Mouse (Mus musculus) kidney, adult 2 months (tissue): ENCODE measurements at regions not wholly inside any gene's neighbourhood (a gene's known extent, or its start where the extent isn't known, plus 50 kb on each side); places are given as distances from the start of the nearest gene placed in this dataset.

Source experiments
- DNase-seq: peaks from one replicate; pipeline ENCODE4 v3.0.0; 2021
- H3K27ac ChIP-seq: fragments of 200-500 bp; 2 replicates; pipeline ENCODE4 v1.5.1; 2012; ENCODE audit warnings: low read depth, low read length, control low read depth, inconsistent platforms; ENCODE audit not compliant: insufficient read depth
- H3K27me3 ChIP-seq: fragments of 200-500 bp; replicated peaks from 2 replicates; pipeline ENCODE4 v1.6.1; 2012; ENCODE audit warnings: mild to moderate bottlenecking, moderate library complexity, low read length, inconsistent platforms; ENCODE audit not compliant: control insufficient read depth, insufficient read depth
- H3K36me3 ChIP-seq: fragments of 200-500 bp; 2 replicates; pipeline ENCODE4 v1.6.1; 2012; ENCODE audit warnings: mild to moderate bottlenecking, moderate library complexity, low read length, inconsistent platforms; ENCODE audit not compliant: control insufficient read depth, insufficient read depth
- H3K4me1 ChIP-seq: fragments of 200-500 bp; 2 replicates; pipeline ENCODE4 v1.6.1; 2011; ENCODE audit warnings: low read length; ENCODE audit not compliant: control insufficient read depth, insufficient read depth
- H3K4me3 ChIP-seq: fragments of 200-500 bp; 2 replicates; pipeline ENCODE4 v1.5.1; 2011; ENCODE audit warnings: mild to moderate bottlenecking, low read depth, low read length, control low read depth; ENCODE audit not compliant: insufficient read depth
- CTCF ChIP-seq: fragments of 200-500 bp; conservative IDR thresholded peaks from 2 replicates; pipeline ENCODE4 v1.5.1; 2011; ENCODE audit warnings: low read depth, mild to moderate bottlenecking, control low read depth, low read length, moderate library complexity, mixed read lengths; ENCODE audit not compliant: insufficient read depth, insufficient read length
- POLR2A ChIP-seq: fragments of 200-500 bp; IDR thresholded peaks from one replicate; pipeline ENCODE4 v1.6.1; 2011; ENCODE audit warnings: low read depth, low read length, control low read depth
- WGBS: fragments of 180-500 bp; shearing (Covaris S2); methylation state at CpG from one replicate; pipeline ENCODE4 v1.1.7; 2018; 5-methylcytosine and 5-hydroxymethylcytosine counted together

DNA sequence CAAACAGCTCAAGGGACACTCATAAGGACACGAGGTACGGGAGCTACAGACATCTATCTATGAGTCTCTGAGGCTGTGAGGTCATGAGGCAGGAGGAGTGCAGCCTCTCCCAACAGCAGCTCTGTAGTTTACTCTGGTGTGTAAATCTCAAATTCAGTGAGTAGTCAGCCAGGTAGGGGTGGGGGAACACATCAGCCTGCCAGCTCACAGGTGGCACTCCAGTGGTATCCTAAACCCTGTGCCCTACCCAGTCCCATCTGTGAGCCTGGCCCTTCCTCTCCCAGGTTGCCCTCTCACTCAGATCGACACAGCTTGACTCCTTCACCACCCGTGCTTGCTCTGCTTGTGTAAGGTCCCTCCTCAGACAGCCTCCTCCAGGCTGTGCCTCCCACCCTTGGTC lies 202.2 kb downstream of the Sipa1l2 start:
- no peaks in the 10 kb centered on the region for H3K4me1 ChIP-seq
- no peak for DNase-seq
- WGBS: 90% methylated on average over 4 of the region's 4 CpGs
- no peaks in the 10 kb centered on the region for H3K27me3 ChIP-seq
- no peaks in the 10 kb centered on the region for H3K36me3 ChIP-seq
- TF ChIP-seq CTCF (no peak), POLR2A (no peak)
- H3K27ac ChIP-seq: no peak overlapping the region
- no peak overlapping the region for H3K4me3 ChIP-seq

GRCm38 (mm10) chr8:125365004-125365403 lies 204.6 kb downstream of the Sipa1l2 start:
- WGBS: 93% methylated on average over 5 of the region's 5 CpGs
- Histone ChIP-seq H3K4me3 (no peak overlapping the region), H3K27me3 (no peaks in the 10 kb centered on the region), H3K36me3 (no peaks in the 10 kb centered on the region), H3K4me1 (no peaks in the 10 kb centered on the region), H3K27ac (no peak overlapping the region)
- TF ChIP-seq CTCF (no peak), POLR2A (no peak)
- no peak for DNase-seq

GRCm38 (mm10) chr8:125359456-125359855 lies 210.2 kb downstream of the Sipa1l2 start:
- Histone ChIP-seq H3K36me3 (no peaks in the 10 kb centered on the region), H3K27ac (no peak overlapping the region), H3K27me3 (no peaks in the 10 kb centered on the region), H3K4me1 (no peaks in the 10 kb centered on the region), H3K4me3 (no peak overlapping the region)
- TF ChIP-seq POLR2A (no peak), CTCF (no peak)
- no peak for DNase-seq
- WGBS: 80% methylated on average over 2 of the region's 2 CpGs

GRCm38 (mm10) chr8:125357759-125358158 lies 211.8 kb downstream of the Sipa1l2 start:
- DNase-seq: no peak
- H3K27ac ChIP-seq: no peak overlapping the region
- TF ChIP-seq POLR2A (no peak), CTCF (no peak)
- H3K4me3 ChIP-seq: no peak overlapping the region
- no peaks in the 10 kb centered on the region for H3K36me3 ChIP-seq
- no peaks in the 10 kb centered on the region for H3K4me1 ChIP-seq
- WGBS: 83% methylated on average over 3 of the region's 3 CpGs
- no peaks in the 10 kb centered on the region for H3K27me3 ChIP-seq

GRCm38 (mm10) chr8:125355059-125355509 lies 214.5 kb downstream of the Sipa1l2 start:
- 90% methylated on average over 7 of the region's 7 CpGs for WGBS
- H3K27ac ChIP-seq: no peak overlapping the region
- H3K36me3 ChIP-seq: no peaks in the 10 kb centered on the region
- H3K27me3 ChIP-seq: no peaks in the 10 kb centered on the region
- no peak overlapping the region for H3K4me3 ChIP-seq
- no peak for TF ChIP-seq CTCF
- no peak for TF ChIP-seq POLR2A
- no peaks in the 10 kb centered on the region for H3K4me1 ChIP-seq
- no peak for DNase-seq

GRCm38 (mm10) chr8:125352276-125352675 lies 217.3 kb downstream of the Sipa1l2 start:
- 45% methylated on average over 3 of the region's 3 CpGs for WGBS
- TF ChIP-seq POLR2A (no peak), CTCF (no peak)
- no peak overlapping the region for H3K27ac ChIP-seq
- H3K4me3 ChIP-seq: no peak overlapping the region
- peaks cover 8% of the 10 kb centered on the region; the same call in 1 of the 2 replicates for H3K4me1 ChIP-seq
- DNase-seq: peak; percentile 43
- no peaks in the 10 kb centered on the region for H3K27me3 ChIP-seq
- H3K36me3 ChIP-seq: no peaks in the 10 kb centered on the region

DNA sequence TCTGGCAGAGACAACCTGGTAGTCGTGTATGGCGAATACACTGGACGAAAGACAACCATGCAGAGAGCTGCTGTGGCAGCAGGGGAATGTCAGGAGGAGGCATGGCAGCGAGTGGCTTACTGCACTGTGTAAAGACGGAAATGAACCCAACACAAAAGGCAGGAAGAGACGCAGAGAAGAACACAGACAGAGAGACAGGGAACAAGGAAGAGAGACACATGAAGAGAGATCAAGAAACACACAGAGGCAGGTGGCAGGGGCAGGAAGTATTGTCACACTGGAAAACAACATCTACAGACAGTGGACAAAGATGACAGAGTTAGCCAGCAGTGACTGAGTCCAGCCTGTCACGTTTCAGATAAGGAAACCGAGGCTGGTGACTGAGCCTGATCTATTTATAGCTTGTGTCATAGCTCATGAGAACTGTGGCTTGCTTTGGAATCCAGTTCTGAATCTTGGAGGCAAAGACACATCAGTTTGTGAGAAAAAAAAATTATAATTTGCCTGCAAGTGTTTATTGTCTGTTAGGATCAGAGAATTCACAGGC lies 218.0 kb downstream of the Sipa1l2 start:
- Histone ChIP-seq H3K27me3 (no peaks in the 10 kb centered on the region), H3K36me3 (no peaks in the 10 kb centered on the region), H3K4me1 (peaks cover 8% of the 10 kb centered on the region; the same call in 1 of the 2 replicates), H3K4me3 (no peak overlapping the region), H3K27ac (no peak overlapping the region)
- TF ChIP-seq CTCF: no peak
- no peak for TF ChIP-seq POLR2A
- DNase-seq: no peak
- WGBS: 76% methylated on average over 8 of the region's 8 CpGs
